ENCODE assay signal across 8 mouse cellular contexts in the genomic region with DNA sequence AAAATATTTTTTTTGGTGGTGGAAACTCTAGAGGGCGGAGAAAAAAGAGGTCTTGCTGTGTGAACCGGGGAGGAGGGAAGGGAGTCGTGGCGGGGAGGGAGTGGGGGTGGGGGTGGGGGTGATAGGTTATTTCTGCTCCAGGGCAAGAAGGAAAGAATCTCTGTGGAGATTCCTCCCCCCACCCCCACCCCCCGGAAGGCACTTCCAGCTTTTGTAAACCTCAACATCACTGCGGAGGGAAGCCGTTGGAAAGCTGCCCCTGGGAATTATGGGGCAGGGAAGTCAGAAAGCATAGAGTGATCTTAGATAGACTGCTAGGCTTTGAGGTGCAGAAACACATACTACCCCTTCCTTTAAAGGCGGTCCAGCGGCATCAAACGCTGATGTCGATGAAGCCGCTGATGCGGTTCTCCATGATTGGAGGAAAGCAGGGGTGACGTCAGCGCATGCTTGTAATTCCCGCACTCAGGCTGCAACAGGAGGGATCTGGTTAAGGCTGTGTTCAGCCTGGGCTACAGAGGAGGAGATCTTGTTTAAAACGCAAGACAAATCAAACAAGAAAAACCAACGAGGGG.
DNase-seq lines count a peak whose midpoint lies in the region; ATAC-seq lines count a peak whose summit lies in the region.

No protein-coding gene starts in this region.

- peak; percentile 77 for DNase-seq in R1 (ENCODE audit: low read depth, low spot score)
- peak; percentile 83 to 86 for DNase-seq in cerebellum, postnatal 14 days
- DNase-seq in gastrocnemius, adult 18-20 months (ENCODE audit: low spot score), result peak; percentile 63
- DNase-seq in layer of hippocampus, postnatal 36 days, result peak; percentile 68 to 78
- peak; percentile 81 for DNase-seq in lung, postnatal 14 days
- peak; percentile 81 for DNase-seq in retina, embryonic 14.5 days (ENCODE audit: low spot score)
- DNase-seq in urinary bladder, postnatal 36 days (ENCODE audit: low spot score in 2 of 2), result peak; percentile 29 to 68

- peak overlapping the region; percentile 95 for H3K4me2 ChIP-seq in hindbrain, embryonic 16.5 days (ENCODE audit: low read length)

- H3K9ac ChIP-seq in hindbrain, embryonic 16.5 days (ENCODE audit: low read depth, low read length), result peak overlapping the region; percentile 66

- H3K4me3 ChIP-seq in hindbrain, embryonic 16.5 days (ENCODE audit: low read length), result peak overlapping the region; percentile 53

- peak; percentile 94 for ATAC-seq in hindbrain, embryonic 16.5 days

- H3K9me3 ChIP-seq in hindbrain, embryonic 16.5 days (ENCODE audit: control insufficient read depth, low read length), result no peaks in the 10 kb centered on the region

- 0 out of 2 replicates have a peak, but pooled peaks cover 2% of the 10 kb centered on the region for H3K27me3 ChIP-seq in hindbrain, embryonic 16.5 days (replicated peaks; ENCODE audit: control insufficient read depth, insufficient read depth, low read length)

- H3K36me3 ChIP-seq in hindbrain, embryonic 16.5 days (ENCODE audit: control insufficient read depth, insufficient read depth, low read length), result no peaks in the 10 kb centered on the region

- 2% methylated on average over 18 of the region's 18 CpGs for WGBS in hindbrain, embryonic 16.5 days

- peak overlapping the region; percentile 76 for H3K27ac ChIP-seq in hindbrain, embryonic 16.5 days (ENCODE audit: low read depth, low read length)

- peaks cover 3% of the 10 kb centered on the region; the same call in 1 of the 2 replicates for H3K4me1 ChIP-seq in hindbrain, embryonic 16.5 days (ENCODE audit: control insufficient read depth, insufficient read depth, low read depth, low read length)

Comparison
In these comparisons a context has a peak if more than half of its experiments do, and no peak if none do; other contexts are left out.
1. Peak in every context shown above with its lines: DNase-seq, ATAC-seq, H3K4me3 ChIP-seq and H3K27ac ChIP-seq.